Mouse (Mus musculus): Measurements from ENCODE around the gene Nadk2.

The Nadk2 gene

DNA sequence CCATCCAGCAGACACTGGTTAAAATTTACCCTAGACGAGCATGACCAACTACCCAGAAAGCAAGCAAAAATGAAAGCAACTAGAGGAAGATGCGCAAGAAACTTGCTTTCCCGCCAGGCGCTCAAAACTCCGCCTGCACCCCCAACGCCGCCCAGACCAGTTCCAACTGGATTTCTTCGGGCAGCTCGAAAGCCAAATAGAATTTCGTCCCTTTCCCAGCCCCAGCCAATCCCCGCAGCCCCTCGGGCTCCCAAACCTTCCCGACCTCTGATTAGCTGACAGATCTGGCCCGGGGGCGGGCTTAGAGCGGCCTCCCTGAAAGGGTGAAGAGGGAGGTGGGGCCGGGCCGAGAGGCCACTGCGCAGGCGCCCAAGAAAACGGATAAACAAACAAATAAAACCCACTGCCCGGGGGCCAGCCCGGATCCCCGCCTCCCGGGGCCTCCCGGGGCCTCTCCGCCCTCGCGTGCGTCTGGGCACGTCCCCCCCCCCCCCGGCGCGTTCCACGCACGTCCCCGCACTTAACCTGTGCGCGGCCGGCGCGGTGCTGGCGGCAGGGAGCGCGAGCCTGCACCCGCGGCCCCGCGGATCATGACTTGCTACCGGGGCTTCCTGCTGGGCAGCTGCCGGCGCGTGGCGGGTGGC lies at the start of gene Nadk2:
Nadk2 (plus strand) TSS at position 349 of the 644 bp plus-strand sequence.
- CTCF ChIA-PET: no interaction called here

DNA sequence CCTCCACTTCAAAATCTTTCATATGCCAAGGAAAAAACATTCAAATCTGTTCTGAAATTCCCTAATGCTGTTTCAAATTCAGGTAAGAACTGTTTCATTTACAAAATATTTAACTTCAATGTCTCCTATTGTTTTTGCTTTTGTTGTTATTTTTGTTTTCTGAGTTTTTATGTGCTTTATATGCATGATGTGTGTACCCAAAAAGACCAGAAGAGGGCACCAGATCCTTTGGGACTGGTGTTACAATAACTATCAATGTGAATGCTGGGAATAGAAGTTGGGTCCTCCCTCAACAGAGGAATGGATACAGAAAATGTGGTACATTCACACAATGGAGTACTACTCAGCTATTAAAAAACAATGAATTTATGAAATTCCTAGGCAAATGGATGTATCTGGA lies 15.4 kb upstream of the Nadk2 start:
- CTCF ChIA-PET: no interaction called here

DNA sequence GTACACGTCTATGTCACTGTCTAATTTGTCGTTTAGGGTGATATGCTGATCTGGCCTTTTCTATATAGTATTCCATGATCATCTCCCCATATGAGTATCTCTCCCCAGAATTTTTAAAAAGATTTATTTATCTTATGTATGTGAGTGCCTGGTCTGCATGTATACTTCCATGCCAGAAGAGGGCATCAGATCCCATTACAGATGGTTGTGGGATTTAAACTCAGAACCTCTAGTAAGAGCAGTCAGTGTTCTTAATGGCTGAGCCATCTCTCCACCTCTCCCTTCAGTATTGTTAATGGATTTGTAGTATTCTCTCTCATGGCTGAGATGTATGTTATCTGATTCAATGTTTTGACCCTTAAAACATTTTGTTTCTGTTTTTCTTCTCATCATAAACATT lies 11.2 kb upstream of the Nadk2 start:
- CTCF ChIA-PET: no interaction called here

DNA sequence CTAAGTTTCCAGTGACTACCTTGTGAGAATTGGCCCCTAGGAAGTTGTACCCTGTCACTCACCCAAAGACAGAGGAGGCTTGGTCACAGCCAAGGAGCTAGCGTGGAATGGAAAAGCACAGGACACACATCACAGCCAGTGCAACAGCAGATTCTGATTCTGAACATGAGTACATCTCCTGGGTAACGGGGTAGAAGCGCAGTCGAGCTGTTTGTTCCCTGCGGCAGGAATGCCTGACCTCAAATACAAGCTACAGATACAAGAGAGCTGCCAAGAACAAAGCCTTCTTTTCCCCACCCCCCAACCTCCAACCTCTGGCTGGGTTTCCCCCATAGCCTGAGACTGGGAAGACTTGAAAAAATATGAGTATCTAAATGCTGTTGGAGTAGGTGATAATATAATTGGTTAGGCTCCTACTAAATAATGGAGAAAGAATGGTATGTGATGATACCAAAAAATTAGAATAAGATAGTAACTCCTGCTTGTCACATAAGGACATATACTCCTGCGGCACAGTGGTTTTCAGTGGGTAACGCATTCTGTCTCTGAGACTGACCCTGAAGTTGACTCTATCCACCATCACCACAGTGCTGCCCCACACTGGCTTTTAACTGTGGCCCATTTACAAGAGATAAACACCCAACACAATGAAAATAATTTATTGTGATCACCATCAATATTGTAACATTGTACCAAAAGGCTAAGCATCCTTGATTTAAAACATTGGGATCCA lies 9.7 kb upstream of the Nadk2 start:
- CTCF ChIA-PET: no interaction called here

DNA sequence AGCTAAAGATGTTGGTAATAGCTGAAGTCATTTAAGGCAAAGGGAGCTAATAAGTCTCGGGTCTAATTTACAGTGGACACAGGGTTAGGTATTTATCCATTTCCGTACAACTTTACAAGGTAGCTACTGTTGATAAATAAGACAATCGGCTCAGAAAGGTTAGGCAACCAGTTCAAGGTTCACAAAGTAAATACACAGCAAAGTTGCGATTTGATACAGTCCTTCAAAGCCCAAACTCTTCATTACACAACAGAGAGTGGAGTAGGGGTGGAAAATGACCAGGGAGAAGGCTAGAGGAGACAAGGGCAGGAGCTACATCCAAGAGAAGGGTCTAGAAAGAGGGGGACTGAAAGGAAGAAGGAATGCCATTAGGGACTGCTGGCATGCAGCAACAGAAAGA lies 2.2 kb upstream of the Nadk2 start:
- CTCF ChIA-PET: no interaction called here

DNA sequence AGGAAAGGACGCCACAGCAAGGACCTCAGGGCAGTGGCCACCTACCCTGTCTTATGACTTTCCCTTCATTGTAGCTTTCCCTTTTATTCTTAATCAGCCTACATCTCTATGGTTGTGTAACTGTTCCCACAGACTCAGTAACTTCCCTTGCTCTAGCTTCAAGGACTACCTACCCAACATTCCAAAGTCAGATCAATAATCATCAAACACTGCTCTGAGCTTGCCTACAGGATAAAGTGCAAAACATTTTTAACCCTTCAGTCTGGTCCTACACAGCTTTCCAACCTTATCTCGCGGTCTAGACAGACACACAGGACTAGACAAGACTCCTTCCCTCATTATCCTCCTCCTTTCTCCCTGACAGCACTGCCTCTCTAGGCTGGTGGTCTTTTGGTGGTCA lies 707 bp upstream of the Nadk2 start:
- CTCF ChIA-PET: no interaction called here

DNA sequence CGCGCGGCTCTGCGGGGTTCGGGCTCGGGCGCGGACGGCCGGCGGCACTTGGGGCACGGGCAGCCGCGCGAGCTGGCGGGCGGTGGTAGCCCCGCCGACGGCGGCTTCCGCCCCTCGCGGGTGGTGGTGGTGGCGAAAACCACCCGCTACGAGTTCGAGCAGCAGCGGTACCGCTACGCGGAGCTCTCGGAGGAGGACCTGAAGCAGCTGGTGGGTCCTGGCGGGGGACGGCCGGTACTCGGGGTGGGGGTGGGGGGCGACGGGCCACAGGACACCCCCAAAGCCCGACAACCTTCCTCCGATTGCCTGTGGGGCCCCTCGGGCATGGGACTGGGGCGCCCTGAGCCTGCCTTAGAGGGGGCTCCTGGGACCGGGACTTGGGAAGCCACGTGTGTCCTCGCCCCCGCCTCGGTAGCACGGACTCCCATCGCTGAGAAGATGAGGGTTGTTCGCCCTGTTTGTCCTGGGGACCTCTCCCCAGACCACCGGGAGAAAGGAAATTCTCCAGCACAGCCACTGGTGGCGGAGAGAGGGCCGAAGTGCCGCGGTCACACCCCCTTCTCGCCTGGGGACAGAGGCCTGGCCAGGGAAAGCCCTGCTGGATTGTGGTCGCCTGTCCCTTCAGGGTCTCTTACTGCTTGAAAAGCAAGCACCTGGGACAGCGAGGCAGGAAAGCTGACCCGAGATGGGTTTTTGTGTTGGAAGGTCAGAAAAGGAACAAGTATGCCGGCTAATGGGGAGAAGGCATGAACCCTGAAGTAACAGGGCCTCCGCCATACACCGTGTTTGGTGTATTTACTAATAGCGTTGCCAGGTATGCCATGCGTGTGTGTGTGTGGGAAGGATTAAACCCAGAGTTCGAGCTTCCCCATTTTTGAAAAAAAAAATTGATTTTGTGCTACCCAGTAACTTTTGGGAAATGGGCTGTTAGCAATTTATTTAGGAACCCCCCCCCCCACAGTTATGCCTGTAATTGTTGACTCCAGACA lies 790 bp downstream of the Nadk2 start:
- CTCF ChIA-PET: interaction anchor here (0.6 kb wide), 1 partner anchor 980 kb away, joined by 21 read pairs; no protein-coding TSS in a partner anchor

DNA sequence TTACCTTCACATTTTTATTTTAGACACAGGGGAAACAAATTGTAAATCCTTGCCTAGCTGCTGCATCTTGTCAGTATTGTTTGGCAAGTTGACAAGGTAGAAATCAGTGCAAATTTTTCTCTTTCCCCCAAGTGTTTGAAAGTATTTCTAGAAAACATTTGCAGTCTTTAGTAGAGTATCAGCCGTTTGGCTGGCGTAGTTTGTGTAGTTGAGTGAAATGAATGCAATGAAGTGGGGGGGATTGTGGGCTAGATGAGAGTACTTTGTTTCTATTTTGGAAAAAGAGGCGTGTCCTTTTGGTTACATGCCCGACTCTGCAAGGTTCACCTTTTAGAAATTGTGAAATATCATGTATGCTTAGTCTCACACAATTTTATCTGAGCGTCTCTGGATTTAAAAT lies 1.6 kb downstream of the Nadk2 start:
- CTCF ChIA-PET: no interaction called here

DNA sequence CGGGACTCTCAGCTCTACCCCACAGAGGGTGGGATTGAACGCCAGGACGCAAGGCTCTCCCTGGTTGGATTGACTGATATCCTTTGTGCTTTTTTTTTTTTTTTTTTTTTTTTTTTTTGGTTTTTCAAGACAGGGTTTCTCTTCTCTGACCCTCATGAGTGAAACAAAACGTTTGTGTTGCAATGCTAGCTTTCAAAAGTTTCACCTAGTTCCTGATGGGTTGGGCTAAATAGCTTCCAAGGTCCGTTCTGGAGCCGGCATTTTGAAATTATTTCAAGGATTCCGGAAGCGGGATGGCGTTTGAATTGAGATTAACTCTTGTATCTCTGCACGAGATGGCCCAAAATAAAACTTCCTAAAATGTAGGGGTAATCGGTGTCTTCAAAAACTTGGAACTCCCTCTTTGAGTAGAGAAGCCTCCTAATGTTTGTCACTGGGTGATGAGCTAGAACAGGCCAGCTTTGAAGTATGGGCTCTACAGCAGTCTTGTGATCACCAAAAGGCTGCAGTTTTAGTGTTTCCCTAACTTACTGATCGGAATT lies 2.1 kb downstream of the Nadk2 start:
- CTCF ChIA-PET: interaction anchor here (0.6 kb wide), 1 partner anchor 32 kb away, joined by 3 read pairs; no protein-coding TSS in a partner anchor

DNA sequence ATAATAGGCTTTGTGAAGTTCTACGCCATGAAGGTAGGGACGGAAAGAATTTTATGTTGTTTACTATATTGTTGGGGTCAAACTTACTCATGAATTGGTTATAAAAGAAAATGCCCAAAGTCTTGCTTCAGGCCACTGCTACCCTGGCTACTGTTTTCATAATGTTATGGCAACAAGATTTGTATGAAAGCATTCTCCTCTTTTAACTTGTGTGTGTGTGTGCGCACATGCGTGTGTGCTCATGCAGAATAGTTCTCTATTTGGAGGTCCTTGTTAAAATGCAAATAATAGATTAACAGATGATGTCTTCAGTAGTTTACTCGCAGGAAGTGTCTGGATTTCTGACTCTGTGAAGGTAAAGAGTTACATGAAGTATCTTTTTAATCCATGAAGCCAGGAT lies 2.6 kb downstream of the Nadk2 start:
- CTCF ChIA-PET: interaction anchor here (0.6 kb wide), 1 partner anchor 31 kb away, joined by 3 read pairs; no protein-coding TSS in a partner anchor

DNA sequence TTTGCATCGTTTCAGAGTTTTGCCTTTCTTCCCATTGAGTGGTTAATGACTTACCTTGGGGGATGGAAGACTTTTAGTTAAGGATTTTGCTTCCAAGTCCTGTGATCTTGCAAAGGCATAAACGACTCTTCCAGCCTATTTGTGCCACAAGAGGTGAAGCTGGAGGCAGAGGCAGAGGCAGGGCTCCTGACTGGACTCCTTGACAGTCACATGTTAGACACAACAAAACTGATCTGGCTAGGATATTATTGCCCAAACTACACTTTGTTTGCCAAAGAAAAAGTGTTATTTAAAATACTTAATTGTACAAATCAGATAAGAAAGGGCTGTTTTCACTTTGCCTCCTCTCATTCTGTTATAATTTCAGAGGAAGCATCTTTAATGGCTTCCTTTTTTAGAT lies 3.1 kb downstream of the Nadk2 start:
- CTCF ChIA-PET: no interaction called here

DNA sequence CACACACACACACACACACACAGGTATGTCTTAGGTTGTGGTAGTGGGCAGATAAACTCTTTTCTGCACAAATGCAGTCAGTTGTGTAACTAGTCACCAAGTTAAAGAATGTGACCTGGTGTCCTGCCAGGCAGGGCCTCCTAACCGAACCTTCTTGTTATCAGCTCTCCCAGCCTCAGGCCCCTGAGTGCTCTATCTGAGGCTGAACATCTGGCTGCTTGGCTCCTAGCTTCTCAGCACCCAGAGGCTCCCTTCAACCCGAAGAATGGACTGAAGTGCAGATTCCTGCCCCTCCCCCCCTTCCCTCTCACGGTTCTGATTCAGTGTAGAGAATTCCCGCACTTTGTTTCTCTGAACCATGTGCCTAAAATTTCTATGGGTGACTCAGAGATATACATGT lies 3.6 kb downstream of the Nadk2 start:
- CTCF ChIA-PET: interaction anchor here (0.8 kb wide), 1 partner anchor 562 kb away, joined by 6 read pairs; no protein-coding TSS in a partner anchor

DNA sequence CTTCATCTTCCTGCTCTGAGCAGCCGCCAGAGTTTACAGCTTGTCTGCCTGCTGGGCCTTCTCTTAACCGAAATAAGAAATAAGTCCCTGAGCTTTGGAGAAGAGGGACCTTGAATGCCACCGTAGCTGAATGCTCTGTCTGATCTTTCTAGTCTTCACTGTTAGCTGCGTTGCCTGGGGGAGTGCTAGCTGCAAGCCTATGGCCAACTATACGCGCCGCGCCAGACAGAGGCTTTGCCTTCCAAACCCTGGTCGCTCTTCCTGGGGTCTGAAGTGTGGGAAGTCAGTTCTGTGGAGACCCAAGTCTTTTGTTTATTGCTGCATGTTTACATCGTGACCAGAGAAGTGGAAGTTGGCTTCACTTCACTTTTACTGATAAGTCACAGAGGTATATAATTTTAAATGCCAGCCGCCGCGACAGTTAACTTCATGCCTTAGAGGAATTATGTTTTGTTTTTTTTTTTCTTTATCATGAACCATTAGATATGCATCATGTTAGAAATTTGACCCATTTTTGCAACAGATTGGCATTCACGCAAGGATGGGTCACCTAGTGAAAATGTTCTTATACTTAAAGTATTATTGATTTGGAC lies 4.6 kb downstream of the Nadk2 start:
- CTCF ChIA-PET: interaction anchor here (0.8 kb wide), 1 partner anchor 561 kb away, joined by 6 read pairs; no protein-coding TSS in a partner anchor

DNA sequence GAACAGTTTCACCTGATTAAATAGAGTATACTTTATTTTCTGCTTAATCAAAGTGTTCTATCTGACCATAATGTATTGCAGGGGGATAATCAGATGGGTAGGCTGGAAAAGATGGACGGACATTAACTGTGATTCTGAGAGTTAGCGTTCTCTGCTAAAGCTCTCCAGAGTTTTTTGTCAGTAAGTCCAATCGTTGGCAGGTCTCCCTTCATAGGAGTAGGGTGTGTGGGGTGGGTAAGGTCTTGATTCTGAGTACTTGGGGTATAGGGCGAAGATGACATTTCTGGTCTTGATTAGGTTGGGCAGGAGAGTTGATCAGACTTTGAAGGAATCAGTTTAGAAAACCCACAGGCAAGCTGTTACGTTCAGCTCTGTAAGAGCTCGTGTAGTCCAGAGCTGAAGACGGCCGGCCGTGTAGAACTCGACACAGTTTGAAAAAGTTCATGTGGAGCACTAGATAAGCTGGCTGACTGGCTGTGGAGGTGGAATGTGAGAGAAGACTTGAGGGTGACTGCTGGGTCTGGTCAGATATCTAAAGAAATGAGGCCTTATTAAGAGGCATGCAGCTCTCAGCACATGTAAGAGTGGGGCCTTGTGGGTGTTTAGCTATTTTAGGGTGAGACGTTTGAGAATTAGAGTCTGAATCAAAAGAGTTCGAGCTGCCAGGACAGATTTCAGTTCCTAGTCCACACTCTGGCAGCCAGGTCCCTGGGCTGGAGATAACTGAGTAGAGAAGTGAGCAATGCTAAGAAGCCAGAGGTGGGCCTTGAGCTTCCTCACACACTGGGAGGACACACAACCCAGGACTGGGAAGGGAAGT lies 7.6 kb downstream of the Nadk2 start:
- CTCF ChIA-PET: no interaction called here

DNA sequence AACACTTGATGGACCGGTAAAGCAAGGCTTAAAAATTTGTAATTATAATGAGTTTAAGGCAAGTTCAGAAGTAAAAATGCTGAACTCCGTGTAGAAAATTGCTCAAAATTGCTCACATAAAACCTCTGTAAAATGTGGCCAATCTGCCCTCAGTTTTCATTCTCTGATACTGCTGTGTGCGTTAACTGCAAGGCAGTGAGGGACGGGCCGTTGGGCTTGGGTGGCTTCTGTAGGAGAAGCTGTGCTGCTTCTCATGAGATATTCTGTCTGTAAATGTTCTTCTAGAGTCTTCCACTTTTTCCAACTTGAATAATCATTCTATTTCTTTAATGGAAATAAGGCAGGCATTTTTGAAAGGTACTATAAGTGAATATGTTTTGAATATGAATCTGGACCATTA lies 8.6 kb downstream of the Nadk2 start:
- CTCF ChIA-PET: no interaction called here

DNA sequence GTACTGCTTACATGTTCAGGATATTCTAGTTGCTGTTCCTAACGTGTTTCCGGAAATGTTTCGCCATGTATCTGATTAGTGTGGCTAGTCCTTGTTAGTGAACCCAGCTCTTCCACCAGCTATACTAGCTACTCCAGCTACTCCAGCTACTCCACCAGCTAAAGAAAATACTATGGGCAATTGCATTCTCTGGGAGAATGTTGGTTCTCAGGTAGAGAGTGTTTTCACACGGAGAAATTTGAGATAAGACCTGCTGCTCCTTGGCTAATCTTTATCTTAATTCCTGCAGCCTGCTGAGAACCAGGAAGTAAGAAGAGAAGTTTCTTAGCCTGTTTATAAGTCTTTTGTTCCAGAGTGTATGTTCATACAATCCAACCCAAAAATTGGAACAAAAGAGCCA lies 9.1 kb downstream of the Nadk2 start:
- CTCF ChIA-PET: no interaction called here

DNA sequence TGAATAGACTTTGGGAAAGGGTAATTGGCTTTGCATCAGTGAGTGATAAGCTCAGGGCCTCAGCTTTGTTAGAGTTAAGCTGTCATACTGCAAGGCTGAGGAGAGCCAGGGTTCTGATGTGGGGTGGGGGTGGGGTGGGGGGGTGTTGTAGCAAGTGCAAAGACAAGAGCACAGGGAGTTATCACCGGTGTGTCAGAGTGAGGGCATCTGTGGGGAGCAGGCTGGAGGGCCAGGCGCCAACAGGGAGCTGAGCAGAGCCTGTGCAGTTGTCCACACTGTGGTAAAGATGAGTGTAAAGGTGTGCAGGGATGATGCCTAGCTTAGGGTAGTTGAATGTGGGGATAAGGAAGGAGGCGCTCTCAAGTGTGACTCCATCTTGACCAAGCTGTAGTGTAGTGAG lies 10.2 kb downstream of the Nadk2 start:
- CTCF ChIA-PET: no interaction called here

DNA sequence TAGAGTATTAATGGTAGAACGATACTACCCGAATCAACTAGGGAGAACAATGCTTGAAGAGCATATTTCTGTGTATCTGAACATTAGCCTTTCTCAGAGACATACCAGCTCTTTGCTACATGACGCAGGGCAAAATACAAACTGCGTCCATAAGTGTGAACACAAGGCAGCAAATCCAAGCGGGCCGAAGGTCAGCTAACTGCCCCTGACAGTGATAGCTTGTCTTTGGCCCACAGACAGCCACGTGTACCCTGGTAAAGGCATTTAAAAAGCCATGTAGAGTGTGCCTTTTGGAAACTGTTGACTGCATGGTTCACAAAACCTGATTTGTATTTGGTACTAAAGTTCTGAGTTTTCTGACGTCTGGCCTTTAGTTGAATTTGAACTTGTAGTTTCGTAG lies 11.7 kb downstream of the Nadk2 start:
- CTCF ChIA-PET: no interaction called here

DNA sequence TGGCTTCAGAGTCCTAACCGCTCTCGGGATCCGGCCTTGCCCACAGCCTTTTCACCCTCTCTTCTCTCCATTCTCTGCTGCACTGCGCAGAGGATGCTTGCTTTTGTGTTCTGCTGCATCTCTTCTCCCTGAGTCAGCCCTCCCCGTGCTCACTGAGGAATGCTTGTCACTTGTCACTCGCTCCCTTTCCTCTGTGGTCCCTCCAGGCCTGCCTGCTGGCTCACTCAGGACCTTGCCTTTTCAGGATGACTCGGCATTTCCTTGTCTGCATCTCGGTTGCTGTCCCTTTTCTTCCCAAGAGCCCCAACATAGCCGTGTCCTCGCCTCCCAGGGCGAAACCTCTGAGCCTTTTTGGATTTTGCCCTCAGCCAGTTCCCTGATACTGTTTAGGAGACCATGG lies 15.8 kb downstream of the Nadk2 start:
- CTCF ChIA-PET: no interaction called here

DNA sequence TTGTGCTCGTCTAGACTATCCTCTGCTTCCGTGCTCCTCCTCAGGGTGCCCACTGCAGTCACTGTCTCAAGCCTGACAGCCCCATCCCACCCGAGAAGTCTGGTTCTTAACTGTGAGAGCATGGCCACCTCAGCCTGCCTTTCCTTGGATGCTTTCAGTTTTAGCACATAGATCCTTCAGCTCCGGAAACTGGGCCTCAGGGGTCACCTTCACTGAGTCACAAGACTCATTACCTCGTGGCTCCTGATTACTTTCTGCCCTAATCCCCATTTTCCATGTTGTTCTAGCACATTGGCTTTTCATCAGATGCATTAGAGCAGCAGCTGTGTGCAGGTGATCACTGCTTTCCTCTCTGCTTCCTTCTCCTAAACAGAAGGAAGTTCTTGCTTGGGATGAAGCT lies 16.4 kb downstream of the Nadk2 start:
- CTCF ChIA-PET: no interaction called here
